Mouse (Mus musculus) erythroblast, adult 5-6 weeks (primary cell): Measurements from ENCODE around the gene Ablim1. TPM values are rescaled to one million over a fixed set of nuclear protein-coding genes. Genes with fewer than 3 reads are reported as not detected.

Experiments
- ATAC-seq: replicated peaks from 2 replicates; pipeline ENCODE4 v1.8.0; 2016; ENCODE audit warnings: moderate number of reproducible peaks, mild to moderate bottlenecking, moderate TSS enrichment, inconsistent platforms; ENCODE audit not compliant: poor library complexity, low FRiP score, severe bottlenecking
- total RNA-seq, 2 experiments: library from RNA; stranded (forward) in 1 of 2; stranded (reverse) in 1 of 2; fragments of 150-400 nt in 1 of 2; fragments of 200-764, 138-1000 nt in 1 of 2; gene quantifications; 2 replicates each; pipeline versions ENCODE4 v1.2.3 to v1.2.4; 2015 to 2017; ENCODE audit warnings: low replicate concordance in 2 of 2

Ablim1 gene
- total RNA-seq, 2 experiments from 2014 or later = 1.0 to 1.5 TPM

DNA sequence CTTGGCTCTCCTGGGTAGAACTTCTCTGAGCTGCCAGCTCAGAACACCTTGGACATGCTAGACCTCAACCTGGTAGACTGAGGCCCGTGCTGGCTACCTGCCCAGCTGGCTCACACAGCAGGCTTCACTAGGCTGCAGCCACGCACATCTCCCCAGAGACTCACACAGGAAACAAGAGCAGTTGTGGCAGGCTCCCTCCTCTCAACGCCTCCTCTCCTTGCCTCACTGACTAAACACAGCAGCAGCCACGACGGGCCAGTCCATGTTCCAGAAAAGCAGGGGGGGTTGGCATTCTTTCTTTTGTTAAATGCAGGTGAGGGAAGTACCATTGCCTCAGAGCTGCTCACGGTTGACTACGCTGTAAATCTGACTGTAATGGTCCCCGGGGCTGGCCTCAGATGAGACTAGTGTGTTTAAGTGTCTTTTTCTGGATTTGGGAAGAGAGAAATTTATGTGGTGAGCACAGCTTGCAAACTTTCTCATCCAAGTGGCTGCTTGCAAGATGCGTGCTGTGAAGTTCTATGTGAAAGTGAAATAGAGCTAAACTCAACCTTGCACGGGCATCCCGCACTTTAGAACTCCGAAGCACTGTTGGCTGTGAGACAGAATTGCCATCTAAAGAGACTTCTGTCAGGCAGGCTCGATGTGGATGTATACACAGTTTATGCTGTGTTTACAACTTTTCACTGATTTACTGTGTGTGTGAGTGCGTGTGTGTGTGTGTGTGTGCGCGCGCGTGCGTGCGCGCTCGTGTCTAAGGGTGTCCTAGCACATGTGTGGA, 195.7 kb downstream of the Ablim1 start:
- no peak for ATAC-seq

GRCm38 (mm10) chr19:57117751-57118150, 197.0 kb downstream of the Ablim1 start:
- ATAC-seq = no peak

GRCm38 (mm10) chr19:57116871-57117501, 197.7 kb downstream of the Ablim1 start:
- no peak for ATAC-seq

- ATAC-seq = no peak
These were observed 199.0 kb downstream of the Ablim1 start for GRCm38 (mm10) chr19:57115670-57116069.

DNA sequence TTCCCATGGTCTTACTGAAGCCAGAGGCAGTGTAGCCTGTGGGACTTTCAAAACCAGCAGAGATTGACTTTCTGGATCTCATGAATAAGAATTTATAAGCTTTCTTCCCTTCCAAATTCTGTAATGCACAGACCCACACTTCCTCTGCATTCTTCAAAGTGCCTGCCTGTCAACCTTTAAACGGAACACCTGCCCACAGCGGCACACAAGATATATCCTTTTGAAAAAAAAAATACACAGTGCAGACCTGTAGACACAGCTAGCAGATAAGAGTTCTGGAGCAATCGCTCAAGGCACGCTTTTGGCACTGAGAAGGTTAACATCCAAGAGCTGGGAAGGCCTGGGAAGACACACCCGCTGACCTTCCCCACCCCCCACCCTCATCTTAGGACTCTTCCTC, 199.8 kb downstream of the Ablim1 start:
- no peak for ATAC-seq

DNA sequence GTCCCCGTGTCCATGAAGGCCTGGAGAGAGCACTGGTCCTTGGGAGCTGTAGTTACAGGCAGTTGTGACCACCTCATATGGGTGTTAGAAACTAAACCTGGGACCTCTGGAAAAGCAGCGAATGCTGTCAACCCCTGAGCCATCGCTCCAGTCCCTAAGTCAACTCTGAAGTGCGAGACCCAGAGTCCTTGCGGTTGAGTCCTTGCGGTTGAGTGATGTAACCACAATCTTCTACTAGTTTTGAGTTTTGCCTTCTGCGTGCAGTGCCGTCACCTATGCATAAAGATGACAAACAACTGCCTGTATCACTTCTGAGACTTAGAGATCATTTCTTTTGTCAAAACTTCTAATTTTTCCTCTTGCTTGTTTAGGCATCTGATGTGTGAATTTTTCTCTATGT, 200.7 kb downstream of the Ablim1 start:
- no peak for ATAC-seq

DNA sequence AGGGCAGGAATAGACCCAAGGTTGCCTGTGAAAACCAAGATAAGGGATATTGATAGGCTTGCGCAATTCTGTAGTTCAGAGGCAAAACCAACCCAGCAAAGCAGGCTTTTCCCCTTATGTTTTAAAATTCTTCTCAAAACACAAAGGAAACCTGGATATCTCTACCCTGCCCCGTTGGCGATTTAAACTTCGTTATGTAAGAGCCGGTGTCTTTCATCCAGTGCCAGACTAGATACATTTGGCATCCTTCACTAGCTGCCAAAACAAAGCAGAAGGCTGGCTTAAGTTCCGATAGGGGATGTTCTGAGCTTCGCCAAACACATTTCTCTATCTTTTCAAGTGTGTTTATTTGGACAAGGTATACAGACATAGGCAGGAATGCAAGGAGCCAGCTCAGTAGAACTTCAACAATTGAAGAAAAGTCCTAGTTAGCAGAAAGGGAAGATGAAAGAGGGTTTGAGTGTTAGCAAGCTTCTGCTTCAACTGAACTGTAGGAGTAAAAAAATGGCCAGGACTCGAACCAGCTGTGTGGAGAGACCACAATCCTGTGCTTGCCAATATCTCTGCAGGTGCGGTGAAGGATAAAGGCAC, 201.8 kb downstream of the Ablim1 start:
- ATAC-seq = no peak

DNA sequence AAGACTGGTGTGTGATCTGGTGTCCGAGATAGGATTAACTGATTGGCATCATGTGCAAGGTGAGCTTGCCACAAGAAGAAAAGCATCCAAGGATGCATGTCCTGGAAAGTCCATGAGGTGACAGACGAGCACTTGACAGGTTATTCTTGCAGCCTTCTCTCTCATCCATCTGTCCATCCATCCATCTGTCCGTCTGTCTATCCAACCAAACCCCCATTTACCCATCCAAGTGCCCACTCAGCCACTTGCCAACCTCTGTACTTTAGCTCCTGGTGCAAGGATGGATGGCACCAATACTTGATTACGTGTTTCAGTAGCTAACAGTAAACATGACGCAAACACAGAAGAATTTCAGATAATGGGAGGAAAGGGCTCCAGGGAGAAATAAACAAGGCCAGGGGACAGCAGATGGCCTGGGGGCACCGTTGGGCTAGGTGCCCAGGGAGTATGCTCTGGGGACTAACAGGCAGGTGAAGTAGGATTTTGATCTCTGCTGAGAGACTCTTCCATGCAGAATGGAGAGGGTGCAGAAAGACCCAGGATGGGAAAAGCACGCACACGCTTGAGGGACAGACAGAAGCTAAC, 202.4 kb downstream of the Ablim1 start:
- ATAC-seq = no peak

DNA sequence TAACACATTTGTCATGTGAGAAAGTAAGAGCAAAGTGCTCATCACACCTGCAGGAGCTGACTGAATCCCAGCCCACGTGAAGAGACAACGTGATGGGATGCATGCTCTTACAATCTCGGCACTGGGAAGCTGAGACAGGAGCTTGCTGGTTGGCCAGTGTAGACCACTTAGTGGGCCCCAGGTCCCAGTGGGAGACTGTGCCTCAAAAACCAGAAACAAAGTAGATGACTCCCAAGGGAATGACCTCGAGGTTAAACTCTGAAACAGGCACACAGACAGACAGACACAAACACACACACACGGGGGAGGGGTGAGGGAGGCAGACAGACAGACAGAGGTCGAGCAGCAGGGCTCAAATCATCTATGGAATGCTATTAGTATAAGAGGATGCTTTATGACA, 203.4 kb downstream of the Ablim1 start:
- ATAC-seq = no peak

DNA sequence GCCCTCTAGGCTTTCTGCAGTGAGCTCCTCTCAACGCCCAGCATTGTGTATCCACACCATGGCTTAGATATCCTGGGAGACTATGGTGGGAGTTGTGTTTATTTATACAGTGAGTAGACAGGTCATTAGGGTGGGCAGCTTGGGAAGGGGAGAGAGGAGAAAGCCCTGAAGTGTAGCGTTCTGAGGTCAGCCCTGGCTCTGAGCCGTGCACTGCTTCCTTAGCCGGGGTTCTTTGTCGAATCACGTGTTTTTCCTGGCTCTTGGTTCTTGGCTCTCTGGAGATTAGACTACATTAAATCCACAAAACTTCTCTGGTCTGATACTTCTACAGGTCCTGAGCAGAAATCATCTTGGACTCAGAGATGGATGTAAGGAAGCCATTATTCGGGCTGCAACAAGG, 205.1 kb downstream of the Ablim1 start:
- ATAC-seq = no peak

GRCm38 (mm10) chr19:57106513-57106912, 208.2 kb downstream of the Ablim1 start:
- ATAC-seq = no peak

DNA sequence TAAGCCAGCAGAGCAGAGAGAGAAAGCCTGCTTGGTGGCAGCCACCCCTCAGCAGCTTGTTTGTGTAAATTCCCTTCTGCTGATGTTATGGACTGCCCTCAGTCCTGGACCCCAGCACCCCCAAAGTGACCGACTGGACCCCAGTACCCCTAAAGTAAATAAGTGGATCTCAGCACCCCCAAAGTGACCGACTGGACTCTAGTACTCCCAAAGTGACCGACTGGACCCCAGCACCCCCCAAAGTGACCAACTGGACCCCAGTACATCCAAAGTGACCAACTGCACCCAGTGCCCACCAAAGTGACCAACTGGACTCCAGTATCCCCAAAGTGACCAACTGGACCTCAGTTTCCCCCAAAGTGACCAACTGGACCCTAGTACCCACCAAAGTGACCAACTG, 208.7 kb downstream of the Ablim1 start:
- ATAC-seq = no peak

DNA sequence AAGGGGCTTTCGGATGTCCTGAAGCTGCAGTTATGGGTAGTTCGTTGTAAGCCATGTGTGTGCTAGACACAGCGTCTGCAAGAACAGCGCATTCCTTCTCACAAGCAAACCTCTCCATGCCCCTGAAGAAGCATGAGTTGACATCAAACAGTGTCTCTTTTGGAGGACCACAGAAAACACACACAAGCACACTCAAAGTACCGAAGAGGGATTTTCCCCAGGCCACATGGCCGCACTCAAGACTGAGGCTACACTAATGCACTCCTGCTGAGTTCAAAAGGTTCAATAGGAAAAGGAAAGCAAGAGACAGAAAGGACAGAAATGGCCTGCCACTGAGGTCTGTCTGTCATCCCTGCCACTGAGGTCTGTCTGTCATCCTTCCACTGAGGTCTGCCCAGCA, 209.6 kb downstream of the Ablim1 start:
- no peak for ATAC-seq

GRCm38 (mm10) chr19:57104171-57104748, 210.5 kb downstream of the Ablim1 start:
- no peak for ATAC-seq

DNA sequence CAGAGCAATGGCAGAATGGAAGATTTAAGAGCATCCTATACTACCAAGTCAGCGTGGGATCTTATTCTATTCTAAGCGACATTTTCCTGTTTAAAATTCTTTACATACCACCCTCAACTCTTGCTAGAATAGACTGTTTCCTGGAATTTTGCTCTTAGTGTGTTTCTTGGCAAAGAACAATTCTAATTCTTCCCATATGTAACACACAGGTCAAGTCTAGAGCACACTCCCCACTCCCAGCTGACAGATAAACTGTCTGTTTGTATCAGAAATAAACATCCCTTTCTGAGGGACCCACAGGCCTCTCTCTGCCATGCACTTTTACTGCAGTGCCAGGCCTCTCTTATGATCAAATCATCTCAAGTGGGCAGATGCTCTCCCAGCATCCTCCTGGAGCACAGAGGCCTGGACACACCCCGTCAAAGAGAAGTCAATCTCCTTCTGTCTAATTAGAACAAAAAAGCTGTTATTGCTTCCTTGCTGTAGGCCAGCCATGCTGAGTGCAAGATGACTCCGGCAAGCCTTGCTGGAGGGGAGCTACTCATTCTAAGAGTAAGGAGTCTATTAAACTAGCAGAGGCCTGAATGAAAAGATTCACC, 211.3 kb downstream of the Ablim1 start:
- ATAC-seq = no peak

DNA sequence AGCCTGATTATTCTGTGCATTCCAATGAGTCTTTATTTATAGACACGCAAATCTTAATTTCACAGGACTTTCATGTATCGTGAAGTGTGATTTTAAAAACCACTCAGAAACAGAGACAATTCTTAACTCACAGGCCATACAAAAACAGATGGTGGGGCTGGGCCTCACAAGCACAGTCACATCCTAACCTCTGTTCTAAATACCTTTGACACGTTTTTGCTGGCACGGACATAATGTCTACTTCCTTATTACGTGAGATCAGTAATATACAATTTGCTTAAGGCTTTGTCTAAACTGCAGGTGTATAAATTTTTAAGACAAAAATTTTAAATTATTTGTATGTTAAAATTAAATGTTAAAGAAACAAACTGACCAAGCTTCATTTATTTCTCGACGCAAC, 212.7 kb downstream of the Ablim1 start:
- no peak for ATAC-seq

GRCm38 (mm10) chr19:57100753-57101446, 213.8 kb downstream of the Ablim1 start:
- no peak for ATAC-seq

DNA sequence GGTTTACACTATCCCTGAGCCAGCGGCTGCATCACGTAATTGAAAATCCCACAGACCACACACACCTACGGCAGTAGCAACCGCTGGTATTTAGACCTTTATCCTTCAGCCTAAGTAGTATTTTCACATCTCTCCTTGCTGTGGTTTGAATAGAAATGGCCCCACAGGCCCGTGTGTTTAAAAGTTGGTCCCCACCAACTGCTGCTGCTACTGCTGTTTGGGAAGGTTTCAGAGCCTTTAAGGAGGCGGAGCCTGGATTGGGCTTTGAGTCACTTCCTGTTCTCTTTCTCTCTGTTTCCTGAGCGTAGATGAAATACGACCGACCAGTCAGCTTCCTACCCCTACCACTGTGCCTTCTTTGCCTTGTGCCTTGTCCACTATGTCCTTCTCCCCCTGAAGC, 214.7 kb downstream of the Ablim1 start:
- no peak for ATAC-seq

GRCm38 (mm10) chr19:57099094-57099357, 215.7 kb downstream of the Ablim1 start:
- ATAC-seq = no peak
